Mouse (Mus musculus) CH12.LX (cell line): ENCODE data around the gene Cdca7.

Experiments used
- BHLHE40 ChIP-seq: IDR thresholded peaks from 2 replicates; pipeline ENCODE4 v1.6.1; 2011; ENCODE audit warnings: mild to moderate bottlenecking, low read depth, low read length, improper control_type of control experiment
- CTCF ChIP-seq, 2 experiments: IDR thresholded peaks in 1 of 2; conservative IDR thresholded peaks in 1 of 2; 2 replicates each; pipeline ENCODE4 v1.5.1; 2011 to 2012; ENCODE audit warnings: low read depth in 2 of 2, low read length in 2 of 2, improper control_type of control experiment in 1 of 2, inconsistent platforms in 1 of 2, mild to moderate bottlenecking in 1 of 2, moderate library complexity in 1 of 2
- EP300 ChIP-seq: IDR thresholded peaks from 2 replicates; pipeline ENCODE4 v1.6.1; 2011; ENCODE audit warnings: low read length, improper control_type of control experiment
- JUND ChIP-seq: conservative IDR thresholded peaks from 2 replicates; pipeline ENCODE4 v1.6.1; 2011; ENCODE audit warnings: low read depth, low read length, improper control_type of control experiment
- MAX ChIP-seq: IDR thresholded peaks from 2 replicates; pipeline ENCODE4 v1.6.1; 2011; ENCODE audit warnings: low read length, improper control_type of control experiment
- POLR2A ChIP-seq: IDR thresholded peaks from 2 replicates; pipeline ENCODE4 v1.6.1; 2011; ENCODE audit warnings: low read depth, mild to moderate bottlenecking, improper control_type of control experiment, low read length
- RCOR1 ChIP-seq: conservative IDR thresholded peaks from 2 replicates; pipeline ENCODE4 v1.6.1; 2012; ENCODE audit warnings: low read depth, mild to moderate bottlenecking, inconsistent platforms, low read length, improper control_type of control experiment
- SIN3A ChIP-seq: IDR thresholded peaks from 2 replicates; pipeline ENCODE4 v1.6.1; 2012; ENCODE audit warnings: low read length, improper control_type of control experiment, inconsistent platforms
- TBP ChIP-seq: conservative IDR thresholded peaks from 2 replicates; pipeline ENCODE4 v1.6.1; 2011; ENCODE audit warnings: low read depth, low read length, improper control_type of control experiment
- ZC3H11A ChIP-seq: IDR thresholded peaks from 2 replicates; pipeline ENCODE4 v1.6.1; 2012; ENCODE audit warnings: low read depth, mild to moderate bottlenecking, inconsistent platforms, low read length, improper control_type of control experiment
- ZKSCAN1 ChIP-seq: IDR thresholded peaks from 2 replicates; pipeline ENCODE4 v1.6.1; 2012; ENCODE audit warnings: low read depth, inconsistent platforms, low read length, improper control_type of control experiment, borderline replicate concordance
- ZNF384 ChIP-seq: IDR thresholded peaks from 2 replicates; pipeline ENCODE4 v1.6.1; 2012; ENCODE audit warnings: low read depth, low read length, improper control_type of control experiment, inconsistent platforms

DNA sequence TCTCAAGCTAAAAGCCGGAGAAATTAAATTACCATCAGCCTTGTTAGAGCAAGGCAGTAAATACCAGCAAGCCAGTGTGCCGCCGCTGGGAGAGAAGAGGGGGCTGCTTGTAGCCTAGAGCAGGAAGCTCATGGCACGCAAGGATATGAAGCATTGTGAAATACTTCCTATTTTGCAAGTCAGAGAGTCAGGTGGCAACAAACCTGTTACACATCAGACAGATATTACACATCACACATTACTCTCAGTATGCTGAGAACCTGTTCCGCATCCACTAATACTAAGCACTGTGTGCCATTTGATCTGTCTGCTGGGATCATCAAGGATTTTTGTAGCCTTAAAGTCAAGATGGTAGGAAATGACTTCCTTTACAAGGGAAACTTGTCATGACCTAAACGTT lies 33.1 kb upstream of the Cdca7 start:
- TF ChIP-seq JUND (no peak), CTCF (conservative IDR thresholded peaks at IDR 0.05 in 1 of 2, IDR thresholded peaks at IDR 0.05 in 1 of 2; ENCODE audit: low read depth in 2 of 2, low read length in 2 of 2) (no peak), ZNF384 (no peak), TBP (no peak), ZC3H11A (no peak), BHLHE40 (no peak), POLR2A (no peak), ZKSCAN1 (no peak), MAX (no peak), EP300 (no peak), RCOR1 (no peak), SIN3A (no peak)
